Mouse (Mus musculus) c-Kit-positive CD71-positive TER-119-negative erythroid progenitor cells, embryonic 14.5 days (primary cell): ENCODE results near the gene Gp1bb.

Source experiments
- DNase-seq: peaks from one replicate; pipeline ENCODE4 v3.0.0-alpha.2; 2013; ENCODE audit warnings: low read depth

Gp1bb gene

GRCm38 (mm10) chr16:18581050-18581622 is 41.1 kb downstream of the Gp1bb start:
- no peak for DNase-seq

DNA sequence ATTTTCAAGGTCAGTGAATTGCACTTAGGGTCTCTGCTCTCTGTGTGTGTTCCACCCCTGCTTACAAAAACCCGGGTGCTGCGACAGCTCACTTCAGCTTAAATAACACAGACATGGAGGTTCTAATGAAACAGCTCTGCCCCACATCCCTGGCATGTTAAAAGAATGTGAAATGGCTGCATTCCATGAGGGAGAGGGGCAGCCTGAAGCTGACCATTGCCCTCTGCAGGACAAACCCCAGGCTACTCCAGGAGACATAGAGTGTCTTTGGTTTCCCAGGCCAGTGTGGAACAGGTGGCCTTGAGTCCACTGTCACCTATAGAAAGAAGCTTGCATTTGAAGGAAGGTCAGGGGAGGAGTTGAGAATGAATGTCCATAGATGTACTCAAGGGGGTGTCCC is 41.8 kb downstream of the Gp1bb start:
- DNase-seq: no peak

DNA sequence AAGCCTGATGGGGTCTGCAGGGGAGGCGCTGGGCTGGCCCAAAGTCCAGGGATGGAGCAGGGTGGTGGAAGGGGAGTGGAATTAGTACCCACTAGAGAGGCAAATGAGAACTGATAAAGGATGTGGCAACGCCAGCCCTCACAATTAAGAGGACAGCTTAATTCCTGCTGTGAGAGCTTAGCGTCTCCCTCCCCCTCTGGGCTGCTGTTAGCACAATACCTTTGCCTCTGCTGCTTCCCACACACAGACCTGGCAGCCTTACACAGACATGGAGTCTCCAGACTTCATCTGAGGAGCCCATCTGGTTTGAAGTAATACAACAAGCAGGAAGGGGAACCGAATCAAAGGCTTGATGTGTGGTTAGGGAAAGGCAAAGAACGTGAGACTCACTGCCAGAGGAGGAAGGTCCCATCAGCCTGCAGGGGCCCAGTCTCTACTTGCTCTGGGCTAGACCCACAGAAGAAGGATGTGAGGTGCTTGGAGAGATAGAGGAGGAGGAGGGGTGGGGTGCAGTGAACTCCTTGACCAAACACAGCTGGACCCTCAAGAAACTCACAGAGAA is 44.5 kb downstream of the Gp1bb start:
- no peak for DNase-seq

DNA sequence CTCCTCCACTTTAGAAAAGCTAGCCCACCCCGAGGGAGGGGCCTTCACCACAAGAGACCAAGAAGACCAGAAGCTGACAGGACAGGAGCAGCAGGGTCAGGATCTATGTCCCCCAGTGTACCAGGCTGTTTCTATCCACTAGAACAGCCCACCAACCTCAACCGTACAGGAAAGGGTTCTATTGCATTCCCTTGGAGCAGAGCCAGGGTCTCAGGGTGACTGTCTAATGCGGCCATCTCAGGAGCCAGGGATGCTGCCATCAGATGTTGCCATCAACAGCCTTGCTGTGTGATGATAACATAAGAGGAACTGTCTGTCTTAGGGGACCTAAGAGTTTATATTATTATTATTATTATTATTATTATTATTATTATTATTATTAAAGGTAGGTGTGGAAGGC is 45.1 kb downstream of the Gp1bb start:
- no peak for DNase-seq

GRCm38 (mm10) chr16:18574196-18574595 is 48.0 kb downstream of the Gp1bb start:
- DNase-seq: no peak
